Mouse (Mus musculus): ENCODE results near the gene Shisa8. TPM values are rescaled to one million over a fixed set of nuclear protein-coding genes. Genes with fewer than 3 reads are reported as not detected.

The Shisa8 gene
- polyA plus RNA-seq, 1 experiment from 2014 or later: 1.8 TPM

MicroRNAs within 50 kb of the gene (microRNA counts, 519-probe panel; counts per million panel counts)
- microRNA mmu-miR-33: 3,128 counts per million, percentile 36 among the panel's probes with 10 or more counts

Small RNAs within 50 kb of the gene (microRNA-seq; reads per million reads assigned to microRNA genes)
- 108 reads per million, percentile 51 among the genes with 10 or more reads in this experiment for gene Mir33

Other genes with a start within 250 kb of the Shisa8 start
- gene 1700029P11Rik, start 232.3 kb downstream of the Shisa8 start, polyA plus RNA-seq (2015; fragmentation: Nextera tagmentation; extraction: Ambion mirVana): not detected in 2 replicates
- gene Xrcc6, start 225.0 kb downstream of the Shisa8 start, polyA plus RNA-seq (2015; fragmentation: Nextera tagmentation; extraction: Ambion mirVana): 43.4 and 44.9 TPM in 2 replicates
- 42.2 and 45.1 TPM in 2 replicates for gene Desi1, start 179.0 kb downstream of the Shisa8 start, polyA plus RNA-seq (2015; fragmentation: Nextera tagmentation; extraction: Ambion mirVana)
- gene Snu13, start 165.2 kb downstream of the Shisa8 start, polyA plus RNA-seq (2015; fragmentation: Nextera tagmentation; extraction: Ambion mirVana): 225 and 241 TPM in 2 replicates
- not detected in 2 replicates for gene 4930407I10Rik, start 153.7 kb downstream of the Shisa8 start, polyA plus RNA-seq (2015; fragmentation: Nextera tagmentation; extraction: Ambion mirVana)
- gene Mei1, start 142.8 kb downstream of the Shisa8 start, polyA plus RNA-seq (2015; fragmentation: Nextera tagmentation; extraction: Ambion mirVana): 0.05 TPM in 1 of 2 replicates, not detected in the other
- gene Ccdc134, start 84.9 kb downstream of the Shisa8 start, polyA plus RNA-seq (2015; fragmentation: Nextera tagmentation; extraction: Ambion mirVana): 13.0 and 14.8 TPM in 2 replicates
- 179 and 193 TPM in 2 replicates for gene Srebf2, start 65.6 kb downstream of the Shisa8 start, polyA plus RNA-seq (2015; fragmentation: Nextera tagmentation; extraction: Ambion mirVana)
- not detected in 2 replicates for gene Tnfrsf13c, start 11.6 kb upstream of the Shisa8 start, polyA plus RNA-seq (2015; fragmentation: Nextera tagmentation; extraction: Ambion mirVana)
- 20.0 and 22.0 TPM in 2 replicates for gene Cenpm, start 31.9 kb upstream of the Shisa8 start, polyA plus RNA-seq (2015; fragmentation: Nextera tagmentation; extraction: Ambion mirVana)
- gene 1500009C09Rik, start 39.6 kb upstream of the Shisa8 start, polyA plus RNA-seq (2015; fragmentation: Nextera tagmentation; extraction: Ambion mirVana): 8.9 and 9.2 TPM in 2 replicates
- 329 and 346 TPM in 2 replicates for gene Sept3, start 62.1 kb upstream of the Shisa8 start, polyA plus RNA-seq (2015; fragmentation: Nextera tagmentation; extraction: Ambion mirVana)
- 0.16 and 0.18 TPM in 2 replicates for gene Wbp2nl, start 86.1 kb upstream of the Shisa8 start, polyA plus RNA-seq (2015; fragmentation: Nextera tagmentation; extraction: Ambion mirVana)
- 29.3 and 30.2 TPM in 2 replicates for gene Naga, start 126.1 kb upstream of the Shisa8 start, polyA plus RNA-seq (2015; fragmentation: Nextera tagmentation; extraction: Ambion mirVana)
- 1.9 and 2.3 TPM in 2 replicates for gene Pheta2, start 126.1 kb upstream of the Shisa8 start, polyA plus RNA-seq (2015; fragmentation: Nextera tagmentation; extraction: Ambion mirVana)
- 348 and 365 TPM in 2 replicates for gene Smdt1, start 126.1 kb upstream of the Shisa8 start, polyA plus RNA-seq (2015; fragmentation: Nextera tagmentation; extraction: Ambion mirVana)
- gene Ndufa6, start 141.5 kb upstream of the Shisa8 start, polyA plus RNA-seq (2015; fragmentation: Nextera tagmentation; extraction: Ambion mirVana): 363 and 382 TPM in 2 replicates
- 2.1 and 2.6 TPM in 2 replicates for gene Cyp2d22, start 167.4 kb upstream of the Shisa8 start, polyA plus RNA-seq (2015; fragmentation: Nextera tagmentation; extraction: Ambion mirVana)
- gene Cyp2d11, start 181.2 kb upstream of the Shisa8 start, polyA plus RNA-seq (2015; fragmentation: Nextera tagmentation; extraction: Ambion mirVana): not detected in 2 replicates
- gene Cyp2d10, start 194.4 kb upstream of the Shisa8 start, polyA plus RNA-seq (2015; fragmentation: Nextera tagmentation; extraction: Ambion mirVana): not detected in 2 replicates
- gene Cyp2d9, start 220.6 kb upstream of the Shisa8 start, polyA plus RNA-seq (2015; fragmentation: Nextera tagmentation; extraction: Ambion mirVana): not detected in 2 replicates

Data from hindbrain, embryonic 13.5 days (tissue).